Mouse (Mus musculus): ENCODE measurements around the gene Ehd4. TPM values are rescaled to one million over a fixed set of nuclear protein-coding genes. Genes with fewer than 3 reads are reported as not detected.
A peak's percentile ranks its signal among the peaks of the same experiment; 100 is the strongest.

Gene Ehd4
- total and polyA plus RNA-seq, 2 experiments from 2014 or later = 250 to 547 TPM

DNA sequence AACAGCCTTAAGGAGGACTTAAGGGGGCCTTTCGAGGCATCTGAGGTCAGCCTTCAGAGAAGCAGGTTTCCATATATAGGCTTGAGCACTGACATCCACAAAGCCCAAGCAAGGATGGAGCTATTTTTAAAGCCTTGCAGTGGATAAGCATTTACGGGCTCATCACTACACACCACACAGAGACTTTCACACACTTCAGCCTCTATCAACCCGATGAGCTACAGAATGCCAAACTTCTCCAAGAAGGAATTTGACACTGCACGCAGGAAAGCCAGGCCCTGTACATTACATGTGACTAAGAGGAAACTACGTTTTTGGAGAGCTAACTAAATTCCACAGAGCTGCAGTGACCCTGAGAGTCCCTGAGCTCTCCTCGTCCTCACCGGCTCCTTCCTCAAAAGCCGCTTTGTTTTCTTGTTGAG lies 55.6 kb downstream of the Ehd4 start:
- Histone ChIP-seq H3K9me3 (replicated peaks; ENCODE audit: control insufficient read depth, low read length) (no peaks in the 10 kb centered on the region), H3K9ac (replicated peaks; ENCODE audit: low read depth, low read length) (0 out of 2 replicates have a peak overlapping the region, but pooled peaks have one; percentile 36), H3K4me1 (ENCODE audit: control insufficient read depth, insufficient read depth) (peaks cover 44% of the 10 kb centered on the region), H3K27me3 (ENCODE audit: control insufficient read depth, insufficient read depth, low read length) (no peaks in the 10 kb centered on the region), H3K27ac (ENCODE audit: low read depth) (peak overlapping the region; percentile 94), H3K4me2 (ENCODE audit: low read depth, low read length) (no peak overlapping the region), H3K4me3 (ENCODE audit: low read depth, low read length) (no peak overlapping the region), H3K36me3 (replicated peaks; ENCODE audit: control insufficient read depth, insufficient read depth, low read length) (peaks cover 48% of the 10 kb centered on the region)
- ATAC-seq (ENCODE audit: insufficient read depth, low read depth) (peak; percentile 90), DNase-seq (ENCODE audit: low spot score) (peak; percentile 98)
- TF ChIP-seq EP300 (IDR thresholded peaks at IDR 0.05; ENCODE audit: low read depth) (peak; percentile 92), CTCF (IDR thresholded peaks at IDR 0.05; ENCODE audit: low read depth) (no peak)
- WGBS = 5% methylated on average over 8 of the region's 8 CpGs

DNA sequence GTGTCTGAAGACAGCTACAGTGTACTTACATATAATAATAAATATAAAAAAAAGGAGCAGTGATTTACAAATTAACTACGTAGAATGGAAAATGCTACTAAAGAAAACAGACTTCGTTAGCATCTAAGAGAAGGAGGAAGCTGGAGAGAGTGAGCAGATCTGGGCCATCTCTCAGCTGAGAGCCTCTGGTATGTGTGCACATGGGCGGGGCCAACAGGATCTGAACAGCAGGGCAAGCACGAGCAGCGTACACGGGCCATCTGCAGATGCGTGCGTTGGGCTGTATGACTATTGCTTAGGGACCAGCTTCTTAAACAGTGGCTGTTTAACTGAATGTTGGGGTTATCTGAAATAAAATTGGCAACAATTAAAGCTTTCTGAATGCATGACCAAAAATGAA lies 56.5 kb downstream of the Ehd4 start:
- Histone ChIP-seq H3K9me3 (replicated peaks; ENCODE audit: control insufficient read depth, low read length) (no peaks in the 10 kb centered on the region), H3K4me2 (ENCODE audit: low read depth, low read length) (no peak overlapping the region), H3K9ac (replicated peaks; ENCODE audit: low read depth, low read length) (no peak overlapping the region), H3K27ac (ENCODE audit: low read depth) (peak overlapping the region; percentile 94), H3K4me1 (ENCODE audit: control insufficient read depth, insufficient read depth) (peaks cover 44% of the 10 kb centered on the region), H3K4me3 (ENCODE audit: low read depth, low read length) (no peak overlapping the region), H3K27me3 (ENCODE audit: control insufficient read depth, insufficient read depth, low read length) (no peaks in the 10 kb centered on the region), H3K36me3 (replicated peaks; ENCODE audit: control insufficient read depth, insufficient read depth, low read length) (peaks cover 57% of the 10 kb centered on the region)
- ATAC-seq (ENCODE audit: insufficient read depth, low read depth) (0 out of 2 replicates have a peak, but pooled peaks have one; percentile 25), DNase-seq (ENCODE audit: low spot score) (peak; percentile 53)
- no peak for TF ChIP-seq CTCF (IDR thresholded peaks at IDR 0.05; ENCODE audit: low read depth)
- no peak for TF ChIP-seq EP300 (IDR thresholded peaks at IDR 0.05; ENCODE audit: low read depth)
- 35% methylated on average over 8 of the region's 8 CpGs for WGBS

DNA sequence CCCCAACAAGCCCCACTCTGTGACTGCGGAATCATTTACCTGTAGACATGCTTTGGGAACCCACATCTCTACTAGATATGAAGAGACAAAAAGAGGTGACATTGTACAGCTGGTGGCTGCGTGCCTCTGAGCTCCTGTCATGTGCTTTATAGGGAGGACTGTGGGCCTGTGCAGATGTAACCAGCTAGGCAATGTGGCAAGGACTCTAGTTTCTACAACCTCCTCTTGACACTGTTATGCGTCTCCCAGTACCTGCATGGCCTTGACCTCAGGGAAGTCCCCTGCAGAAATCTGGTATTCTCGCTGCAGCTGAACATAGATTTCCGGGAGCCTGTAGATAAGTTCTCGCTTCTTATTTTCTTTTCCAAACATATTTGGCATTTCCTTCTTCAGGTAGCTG lies 57.7 kb downstream of the Ehd4 start:
- 63% methylated on average over 6 of the region's 6 CpGs for WGBS
- peaks cover 60% of the 10 kb centered on the region for H3K36me3 ChIP-seq (replicated peaks; ENCODE audit: control insufficient read depth, insufficient read depth, low read length)
- H3K4me1 ChIP-seq (ENCODE audit: control insufficient read depth, insufficient read depth) = peaks cover 33% of the 10 kb centered on the region

DNA sequence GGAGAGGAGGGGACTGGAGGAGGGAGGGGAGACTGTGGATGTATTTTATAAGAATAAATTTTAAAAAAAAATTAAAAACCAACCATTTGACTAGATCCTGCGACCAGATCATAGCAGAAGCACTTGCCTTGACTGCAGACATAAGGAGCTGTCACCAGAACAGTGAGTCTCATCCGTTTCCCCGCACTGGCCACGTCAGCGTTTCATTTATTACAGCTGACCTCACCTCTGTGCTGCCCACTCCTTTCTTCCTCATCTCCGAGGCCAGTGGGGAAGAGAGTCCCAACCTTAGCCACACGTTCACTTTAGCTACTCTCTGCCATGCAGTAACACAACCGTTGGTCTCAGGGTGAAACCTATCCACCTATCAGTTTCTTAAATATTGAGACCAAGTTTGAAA lies 58.2 kb downstream of the Ehd4 start:
- DNase-seq (ENCODE audit: low spot score) (no peak), ATAC-seq (ENCODE audit: insufficient read depth, low read depth) (no peak)
- H3K4me3 ChIP-seq (ENCODE audit: low read depth, low read length) = no peak overlapping the region
- TF ChIP-seq EP300 (IDR thresholded peaks at IDR 0.05; ENCODE audit: low read depth) = no peak
- TF ChIP-seq CTCF (IDR thresholded peaks at IDR 0.05; ENCODE audit: low read depth) = no peak
- 0 out of 2 replicates have a peak overlapping the region, but pooled peaks have one; percentile 22 for H3K9ac ChIP-seq (replicated peaks; ENCODE audit: low read depth, low read length)
- 47% methylated on average over 8 of the region's 8 CpGs for WGBS
- H3K27me3 ChIP-seq (ENCODE audit: control insufficient read depth, insufficient read depth, low read length) = no peaks in the 10 kb centered on the region
- peaks cover 31% of the 10 kb centered on the region for H3K4me1 ChIP-seq (ENCODE audit: control insufficient read depth, insufficient read depth)
- H3K4me2 ChIP-seq (ENCODE audit: low read depth, low read length) = no peak overlapping the region
- peak overlapping the region; percentile 94 for H3K27ac ChIP-seq (ENCODE audit: low read depth)
- peaks cover 60% of the 10 kb centered on the region for H3K36me3 ChIP-seq (replicated peaks; ENCODE audit: control insufficient read depth, insufficient read depth, low read length)
- no peaks in the 10 kb centered on the region for H3K9me3 ChIP-seq (replicated peaks; ENCODE audit: control insufficient read depth, low read length)

More for the DNA sequence above, 57.7 kb downstream of the Ehd4 start:
- Histone ChIP-seq H3K27me3 (ENCODE audit: control insufficient read depth, insufficient read depth, low read length) (no peaks in the 10 kb centered on the region), H3K9ac (replicated peaks; ENCODE audit: low read depth, low read length) (0 out of 2 replicates have a peak overlapping the region, but pooled peaks have one; percentile 22), H3K4me2 (ENCODE audit: low read depth, low read length) (no peak overlapping the region), H3K4me3 (ENCODE audit: low read depth, low read length) (no peak overlapping the region), H3K9me3 (replicated peaks; ENCODE audit: control insufficient read depth, low read length) (no peaks in the 10 kb centered on the region), H3K27ac (ENCODE audit: low read depth) (peak overlapping the region; percentile 94)
- no peak for TF ChIP-seq EP300 (IDR thresholded peaks at IDR 0.05; ENCODE audit: low read depth)
- TF ChIP-seq CTCF (IDR thresholded peaks at IDR 0.05; ENCODE audit: low read depth) = no peak
- ATAC-seq (ENCODE audit: insufficient read depth, low read depth) = no peak
- DNase-seq (ENCODE audit: low spot score) = no peak

DNA sequence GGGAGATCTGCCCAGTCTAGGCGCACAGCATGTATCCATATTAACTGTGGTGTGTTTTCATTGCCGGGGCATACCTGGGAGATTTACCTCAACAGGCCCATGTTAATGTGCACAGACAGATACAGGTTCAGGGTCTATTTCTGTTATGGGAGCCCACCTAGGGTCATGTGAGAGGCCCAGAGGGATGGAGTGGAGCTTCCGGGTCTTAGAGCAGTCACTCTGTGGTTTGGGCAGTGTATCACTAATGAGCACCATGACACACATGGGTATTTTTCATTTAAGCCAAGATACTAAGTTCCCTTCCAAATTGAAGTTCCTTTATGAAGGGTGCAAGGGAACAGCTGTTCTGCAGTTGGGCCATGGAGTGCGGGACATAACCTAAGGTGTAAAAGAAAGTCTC lies 59.2 kb downstream of the Ehd4 start:
- Histone ChIP-seq H3K9me3 (replicated peaks; ENCODE audit: control insufficient read depth, low read length) (no peaks in the 10 kb centered on the region), H3K4me3 (ENCODE audit: low read depth, low read length) (no peak overlapping the region), H3K36me3 (replicated peaks; ENCODE audit: control insufficient read depth, insufficient read depth, low read length) (peaks cover 60% of the 10 kb centered on the region), H3K27me3 (ENCODE audit: control insufficient read depth, insufficient read depth, low read length) (no peaks in the 10 kb centered on the region), H3K27ac (ENCODE audit: low read depth) (no peak overlapping the region), H3K4me1 (ENCODE audit: control insufficient read depth, insufficient read depth) (peaks cover 34% of the 10 kb centered on the region), H3K4me2 (ENCODE audit: low read depth, low read length) (no peak overlapping the region), H3K9ac (replicated peaks; ENCODE audit: low read depth, low read length) (no peak overlapping the region)
- TF ChIP-seq EP300 (IDR thresholded peaks at IDR 0.05; ENCODE audit: low read depth) = no peak
- TF ChIP-seq CTCF (IDR thresholded peaks at IDR 0.05; ENCODE audit: low read depth) = no peak
- ATAC-seq (ENCODE audit: insufficient read depth, low read depth) (no peak), DNase-seq (ENCODE audit: low spot score) (no peak)
- 95% methylated on average over 4 of the region's 4 CpGs for WGBS

Data from heart, postnatal 0 days (tissue).